Mouse (Mus musculus) B cell, adult 2 months (primary cell): ENCODE data around the gene Ppp4r3a.
"Not testable (repeated sequence)": the region's sequence is repeated elsewhere in the genome, so short reads cannot be mapped to it uniquely, and the experiment has no call there.

Experiments
- DNase-seq, 2 experiments: peaks; one replicate each; pipeline ENCODE4 v3.0.0; 2022

The Ppp4r3a gene

GRCm38 (mm10) chr12:101083076-101083838, at the start of gene Ppp4r3a:
Ppp4r3a (minus strand) TSS chr12:101083702.
- DNase-seq, result peak; percentile 95

GRCm38 (mm10) chr12:101123013-101123412, 39.5 kb upstream of the Ppp4r3a start:
- peak; percentile 17 to 21 for DNase-seq

DNA sequence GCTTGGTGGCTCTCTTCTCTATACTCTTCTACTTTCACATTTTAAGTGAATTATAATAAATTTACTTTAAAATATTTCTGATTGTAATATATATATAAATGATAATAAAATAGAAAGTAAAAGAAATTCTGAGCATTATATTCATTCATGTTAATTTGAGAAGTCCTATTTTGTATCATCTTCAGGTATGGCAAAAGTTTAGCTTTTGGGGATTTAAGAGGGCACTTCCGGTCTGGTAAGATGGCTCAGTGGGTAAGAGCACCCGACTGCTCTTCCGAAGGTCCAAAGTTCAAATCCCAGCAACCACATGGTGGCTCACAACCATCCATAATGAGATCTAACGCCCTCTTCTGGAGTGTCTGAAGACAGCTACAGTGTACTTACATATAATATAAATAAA, 38.6 kb upstream of the Ppp4r3a start:
- not testable (repeated sequence) for DNase-seq

DNA sequence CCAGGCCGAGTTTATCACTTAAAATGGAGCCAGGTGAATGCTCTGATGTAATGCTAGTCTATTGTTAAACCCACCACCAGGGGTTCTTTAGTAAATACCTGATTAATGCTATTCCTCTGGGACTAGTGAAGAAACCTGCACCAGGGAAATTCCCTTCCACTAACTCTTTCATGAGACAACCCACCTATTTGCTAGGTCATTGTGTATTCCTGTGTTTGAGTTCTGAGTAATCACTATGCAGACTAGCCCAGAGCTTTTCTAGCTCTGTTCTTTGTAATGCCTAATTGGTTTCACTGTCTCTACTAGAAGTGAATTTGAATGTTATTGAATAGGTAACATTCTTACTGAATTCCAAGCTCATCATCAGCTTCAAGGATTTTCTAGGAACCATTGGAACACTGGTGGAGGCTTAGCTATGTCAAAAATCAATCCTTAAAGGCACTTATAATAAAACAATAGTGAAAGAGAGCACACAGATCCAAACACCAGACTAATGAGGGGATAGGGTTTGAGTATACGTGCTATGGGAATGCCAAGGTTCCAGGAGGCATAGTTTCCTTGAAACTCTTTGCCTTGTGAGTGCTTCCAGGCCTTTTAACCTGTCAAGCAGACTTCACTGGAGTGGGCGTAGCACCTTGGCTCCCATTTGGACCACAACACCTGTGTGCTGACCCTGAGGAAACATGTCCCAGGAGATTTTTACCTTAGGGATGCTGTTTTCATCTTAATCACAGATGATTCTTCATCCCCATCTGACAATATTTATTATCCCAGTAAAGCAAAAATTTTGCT, 26.5 kb upstream of the Ppp4r3a start:
- not testable (repeated sequence) for DNase-seq

DNA sequence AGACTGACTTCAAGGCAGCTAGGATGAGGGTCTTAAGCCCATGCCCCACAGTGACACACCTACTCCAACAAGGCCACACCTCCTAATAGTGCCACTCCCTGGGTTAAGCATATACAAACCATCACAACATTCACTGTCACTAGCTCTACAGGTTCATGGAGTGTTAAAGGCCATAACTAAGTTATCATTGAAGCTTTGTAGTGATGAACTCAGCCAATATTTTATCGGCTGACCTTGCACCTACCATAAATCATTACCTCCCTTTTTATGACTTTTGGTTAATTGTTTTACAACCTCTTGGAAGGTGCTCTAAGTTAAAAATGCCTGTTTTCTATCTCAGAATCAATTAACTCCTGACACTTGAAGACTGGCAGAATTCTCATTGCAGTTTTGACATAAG, 24.2 kb upstream of the Ppp4r3a start:
- no peak for DNase-seq

- no peak for DNase-seq
These were observed 22.1 kb upstream of the Ppp4r3a start for GRCm38 (mm10) chr12:101105571-101105970.

GRCm38 (mm10) chr12:101102648-101103047, 19.1 kb upstream of the Ppp4r3a start:
- peak; percentile 53 to 61 for DNase-seq

DNA sequence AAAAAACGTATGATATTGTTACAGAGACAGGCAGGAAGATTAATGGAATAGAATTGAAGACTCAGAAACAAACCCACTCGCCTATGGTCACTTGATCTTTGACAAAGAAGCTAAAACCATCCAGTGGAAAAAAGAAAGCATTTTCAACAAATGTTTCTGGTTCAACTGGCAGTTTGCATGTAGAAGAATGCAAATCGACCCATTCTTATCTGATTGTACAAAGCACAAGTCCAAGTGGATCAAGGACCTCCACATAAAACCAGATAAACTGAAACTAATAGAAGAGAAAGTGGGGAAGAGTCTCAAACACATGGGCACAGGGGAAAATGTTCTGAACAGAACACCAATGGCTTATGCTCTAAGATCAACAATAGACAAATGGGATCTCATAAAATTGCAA, 10.2 kb upstream of the Ppp4r3a start:
- not testable (repeated sequence) for DNase-seq

GRCm38 (mm10) chr12:101089955-101090354, 6.5 kb upstream of the Ppp4r3a start:
- no peak for DNase-seq

GRCm38 (mm10) chr12:101087406-101087805, 3.9 kb upstream of the Ppp4r3a start:
- DNase-seq, result no peak

- no peak for DNase-seq
These were observed 1.6 kb upstream of the Ppp4r3a start for GRCm38 (mm10) chr12:101084881-101085666.

DNA sequence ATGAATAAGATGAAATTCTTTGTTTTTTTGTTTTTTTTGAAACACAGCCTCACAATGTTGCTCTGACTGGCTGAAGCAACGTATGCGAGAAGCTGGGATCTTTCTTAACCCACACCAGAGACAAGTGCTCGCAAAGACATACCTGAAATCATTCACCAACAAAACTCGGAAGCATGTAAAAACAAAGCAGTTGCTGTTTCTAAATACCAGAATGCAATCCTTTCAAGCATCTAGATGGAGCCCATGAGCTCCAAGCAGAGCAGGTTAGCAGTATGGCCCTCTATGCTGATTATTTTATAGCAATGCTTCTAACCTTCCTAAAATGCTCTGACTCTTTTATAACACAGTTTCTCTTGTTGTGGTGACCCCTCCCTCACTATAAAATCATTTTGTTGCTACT, 735 bp upstream of the Ppp4r3a start:
- DNase-seq, result no peak

- DNase-seq, result no peak
These were observed 315 bp upstream of the Ppp4r3a start for GRCm38 (mm10) chr12:101083839-101084195.

DNA sequence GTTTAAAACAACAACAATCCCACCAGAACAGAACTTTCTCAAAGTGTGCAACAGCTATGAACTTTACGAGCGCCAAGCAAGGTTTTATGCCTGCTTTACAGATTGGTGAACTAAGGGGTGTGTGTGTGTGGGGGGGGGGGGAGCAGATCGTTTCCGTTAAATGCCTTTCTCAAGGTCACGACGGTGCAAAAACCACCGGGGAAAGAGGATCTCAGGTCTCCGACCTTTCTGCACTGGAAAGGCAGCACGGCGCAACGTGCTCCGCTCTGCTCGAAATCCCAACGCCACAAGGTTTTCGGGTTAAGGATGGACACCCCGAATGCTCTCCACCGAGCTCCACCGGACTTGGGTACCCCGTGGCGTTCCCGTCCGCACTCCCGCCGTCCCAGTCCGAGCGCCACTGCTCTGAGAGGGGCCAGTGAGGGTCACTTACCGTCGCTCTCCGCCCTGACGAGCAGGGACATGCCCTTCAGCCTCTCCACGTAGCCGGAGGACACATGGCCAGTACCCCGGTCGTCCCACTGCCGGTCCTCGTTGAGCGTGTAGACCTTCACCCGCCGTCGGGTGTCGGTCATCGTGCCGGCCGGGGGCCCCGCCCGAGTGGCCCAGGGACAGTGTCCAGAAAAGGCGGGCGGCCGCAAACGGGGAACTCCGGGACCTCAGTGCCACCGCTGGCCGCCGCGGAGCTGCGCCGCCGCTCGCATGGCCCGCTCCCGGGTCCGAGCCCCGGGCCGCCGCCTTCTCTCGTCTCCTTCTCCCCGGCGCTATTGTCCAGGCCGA, 1.0 kb downstream of the Ppp4r3a start:
- no peak for DNase-seq

- no peak for DNase-seq
These were observed 5.5 kb downstream of the Ppp4r3a start for GRCm38 (mm10) chr12:101077955-101078354.

DNA sequence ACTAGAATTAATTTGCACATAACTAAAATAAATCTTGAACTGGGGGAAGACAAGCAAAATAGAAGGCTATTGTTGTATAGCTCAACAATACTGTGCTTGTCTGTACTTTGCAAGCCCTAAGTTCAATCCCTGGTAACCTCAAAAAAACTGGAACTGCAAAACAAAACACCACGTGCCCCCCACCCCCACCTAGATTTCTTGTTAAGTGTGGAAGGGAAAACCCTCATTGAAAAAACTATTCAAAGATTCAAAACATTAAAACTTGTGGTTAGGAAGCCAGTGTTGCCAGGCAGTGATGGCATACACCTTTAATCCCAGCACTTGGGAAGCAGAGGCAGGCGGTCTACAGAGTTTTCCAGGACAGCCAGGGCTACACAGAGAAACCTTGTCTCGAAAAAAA, 8.1 kb downstream of the Ppp4r3a start:
- DNase-seq, result no peak

- no peak for DNase-seq
These were observed 8.6 kb downstream of the Ppp4r3a start for GRCm38 (mm10) chr12:101074821-101075429.

GRCm38 (mm10) chr12:101069813-101070212, 13.7 kb downstream of the Ppp4r3a start:
- DNase-seq, result no peak

DNA sequence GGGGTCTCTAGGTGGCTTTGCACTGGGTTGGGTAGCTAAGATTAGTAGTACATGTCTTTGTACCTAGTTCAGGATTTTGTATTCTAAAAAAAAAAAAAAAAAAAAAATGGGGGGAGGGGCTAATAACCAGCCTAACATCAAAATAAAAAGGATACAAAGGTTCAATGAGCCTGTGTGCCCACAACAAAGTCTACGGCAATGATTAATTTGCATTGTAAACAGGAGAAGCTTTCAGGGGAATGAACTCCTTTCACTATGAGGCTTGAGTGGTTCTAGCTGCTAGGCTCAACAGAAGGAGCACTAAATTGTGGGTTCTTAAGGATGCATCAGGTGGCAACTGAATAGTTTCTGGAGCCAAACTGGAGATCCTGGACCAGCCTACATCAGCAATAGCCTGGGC, 17.2 kb downstream of the Ppp4r3a start:
- DNase-seq, result no peak

GRCm38 (mm10) chr12:101039956-101040355, 43.5 kb downstream of the Ppp4r3a start:
- DNase-seq, result no peak

GRCm38 (mm10) chr12:101028954-101029731, 54.4 kb downstream of the Ppp4r3a start, which contains the start of gene Ccdc88c:
Ccdc88c (minus strand) TSS chr12:101029056.
- peak; percentile 92 to 94 for DNase-seq
